Mouse (Mus musculus) forebrain, embryonic 16.5 days (tissue): ENCODE results near the gene Gm21962. TPM values are rescaled to one million over a fixed set of nuclear protein-coding genes. Genes with fewer than 3 reads are reported as not detected.
"Not testable (repeated sequence)": the region's sequence is repeated elsewhere in the genome, so short reads cannot be mapped to it uniquely, and the experiment has no call there.

Experiments
- ATAC-seq: fragments of 200-750 bp; cut with Nextera tagmentation; 2 replicates; pipeline ENCODE4 v1.8.0; 2017; ENCODE audit warnings: mild to moderate bottlenecking, moderate library complexity
- H3K27ac ChIP-seq: fragments of 300-500 bp; sonication (generic); 2 replicates; pipeline ENCODE4 v1.5.1; 2014; ENCODE audit warnings: low read length, control low read depth
- H3K27me3 ChIP-seq: fragments of 300-500 bp; sonication (generic); replicated peaks from 2 replicates; pipeline ENCODE4 v1.6.1; 2014; ENCODE audit warnings: low read length; ENCODE audit not compliant: control insufficient read depth, insufficient read depth
- H3K36me3 ChIP-seq: fragments of 300-500 bp; sonication (generic); 2 replicates; pipeline ENCODE4 v1.6.1; 2014; ENCODE audit not compliant: control insufficient read depth, insufficient read depth
- H3K4me1 ChIP-seq: fragments of 300-500 bp; sonication (generic); replicated peaks from 2 replicates; pipeline ENCODE4 v1.6.1; 2014; ENCODE audit warnings: low read length; ENCODE audit not compliant: control insufficient read depth, insufficient read depth
- H3K4me2 ChIP-seq: fragments of 300-500 bp; sonication (generic); 2 replicates; pipeline ENCODE4 v1.6.1; 2014; ENCODE audit warnings: mild to moderate bottlenecking, low read length, control low read depth
- H3K4me3 ChIP-seq: fragments of 300-500 bp; sonication (generic); replicated peaks from 2 replicates; pipeline ENCODE4 v1.5.1; 2014; ENCODE audit warnings: mild to moderate bottlenecking, low read length, control low read depth
- H3K9ac ChIP-seq: fragments of 300-500 bp; sonication (generic); replicated peaks from 2 replicates; pipeline ENCODE4 v1.6.1; 2014; ENCODE audit warnings: low read depth, low read length, control low read depth
- H3K9me3 ChIP-seq: fragments of 300-500 bp; sonication (generic); 2 replicates; pipeline ENCODE4 v1.6.1; 2016; ENCODE audit warnings: low read length; ENCODE audit not compliant: control insufficient read depth
- WGBS: fragments of 180-500 bp; shearing (Covaris S2); extraction: QIAGEN DNeasy Blood & Tissue Kit; methylation state at CpG from one replicate; pipeline ENCODE4 v1.1.7; 2014; 5-methylcytosine and 5-hydroxymethylcytosine counted together
- polyA plus RNA-seq: library from polyadenylated mRNA; unstranded; fragments of >200 nt; fragmentation: Nextera tagmentation; extraction: Ambion mirVana; gene quantifications from 2 replicates; pipeline ENCODE4 v1.2.1, GENCODE M21; 2015

Gm21962 gene
- polyA plus RNA-seq: not detected in 2 replicates

DNA sequence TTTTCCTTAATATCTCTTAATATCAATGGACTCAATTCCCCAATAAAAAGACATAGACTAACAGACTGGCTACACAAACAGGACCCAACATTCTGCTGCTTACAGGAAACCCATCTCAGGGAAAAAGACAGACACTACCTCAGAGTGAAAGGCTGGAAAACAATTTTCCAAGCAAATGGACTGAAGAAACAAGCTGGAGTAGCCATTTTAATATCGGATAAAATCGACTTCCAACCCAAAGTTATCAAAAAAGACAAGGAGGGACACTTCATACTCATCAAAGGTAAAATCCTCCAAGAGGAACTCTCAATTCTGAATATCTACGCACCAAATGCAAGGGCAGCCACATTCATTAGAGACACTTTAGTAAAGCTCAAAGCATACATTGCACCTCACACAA, at the start of gene Gm21962:
TSS of gene Gm21962 (plus strand) at position 301 of the 400 bp plus-strand sequence.
- ATAC-seq, H3K9me3 ChIP-seq, H3K27ac ChIP-seq, H3K27me3 ChIP-seq, H3K4me3 ChIP-seq, H3K9ac ChIP-seq, H3K4me2 ChIP-seq, H3K4me1 ChIP-seq, H3K36me3 ChIP-seq: not testable (repeated sequence)
- no CpG with 5 or more reads among the region's 3 CpGs for WGBS

- no peak overlapping the region for H3K27ac ChIP-seq
- no peaks in the 10 kb centered on the region for H3K36me3 ChIP-seq
- no peak overlapping the region for H3K4me3 ChIP-seq
- peaks cover 16% of the 10 kb centered on the region for H3K4me1 ChIP-seq
- no peaks in the 10 kb centered on the region for H3K9me3 ChIP-seq
- H3K27me3 ChIP-seq: peaks cover 11% of the 10 kb centered on the region; the same call in 1 of the 2 replicates
- no peak for ATAC-seq
- 36% methylated on average over 6 of the region's 6 CpGs for WGBS
- H3K9ac ChIP-seq: no peak overlapping the region
- no peak overlapping the region for H3K4me2 ChIP-seq
Measured at GRCm38 (mm10) chr3:137622091-137622490, 49.2 kb upstream of the Gm21962 start.

GRCm38 (mm10) chr3:137622895-137623580, 48.3 kb upstream of the Gm21962 start:
- peak overlapping the region; percentile 88 for H3K4me2 ChIP-seq
- 24% methylated on average over 14 of the region's 14 CpGs for WGBS
- H3K27me3 ChIP-seq: peaks cover 11% of the 10 kb centered on the region; the same call in 1 of the 2 replicates
- no peaks in the 10 kb centered on the region for H3K36me3 ChIP-seq
- ATAC-seq: peak; percentile 5; the same call in 1 of the 2 replicates
- peak overlapping the region; percentile 53 for H3K9ac ChIP-seq
- no peaks in the 10 kb centered on the region for H3K9me3 ChIP-seq
- H3K4me1 ChIP-seq: peaks cover 16% of the 10 kb centered on the region
- H3K27ac ChIP-seq: no peak overlapping the region
- peak overlapping the region; percentile 53 for H3K4me3 ChIP-seq

DNA sequence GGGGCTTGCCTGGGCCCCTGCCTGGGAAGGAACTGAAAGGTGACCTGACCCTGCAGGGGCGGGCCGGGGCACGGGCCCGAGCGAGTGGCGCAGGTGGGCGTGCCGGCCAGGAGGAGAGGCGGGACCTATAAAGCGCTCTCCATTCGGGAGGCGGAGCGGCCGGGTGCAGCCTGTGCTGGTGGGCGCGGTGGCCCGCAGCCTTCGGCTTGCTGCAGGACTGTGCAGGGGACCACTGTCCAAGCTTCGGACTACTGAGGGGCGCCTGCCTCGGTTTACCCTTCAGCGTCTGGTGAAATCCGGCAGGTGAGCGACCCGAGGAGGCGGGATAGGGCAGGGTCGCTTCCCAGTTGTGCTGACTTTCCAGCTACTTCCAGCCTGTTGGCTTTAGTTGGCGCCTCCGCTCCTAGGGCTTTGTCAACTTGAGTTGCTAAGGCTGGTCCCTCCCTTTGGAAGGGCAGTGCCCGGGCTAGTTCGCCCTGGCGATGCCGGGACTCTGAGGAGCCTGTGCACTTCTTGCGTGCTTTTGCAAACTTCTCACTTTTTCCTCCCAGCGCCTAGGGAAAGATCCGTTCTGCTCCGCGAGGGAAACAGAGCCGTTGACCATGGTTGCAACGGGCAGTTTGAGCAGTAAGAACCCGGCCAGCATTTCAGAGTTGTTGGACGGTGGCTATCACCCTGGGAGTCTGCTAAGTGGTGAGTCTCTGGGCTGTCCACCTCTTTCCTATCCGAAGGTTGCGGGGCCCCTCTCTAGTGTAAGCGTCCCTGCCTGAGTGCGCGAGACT, 47.6 kb upstream of the Gm21962 start:
- Histone ChIP-seq H3K9ac (peak overlapping the region; percentile 53), H3K4me2 (peak overlapping the region; percentile 88), H3K36me3 (no peaks in the 10 kb centered on the region), H3K27ac (no peak overlapping the region), H3K9me3 (no peaks in the 10 kb centered on the region), H3K4me1 (peaks cover 16% of the 10 kb centered on the region), H3K27me3 (peaks cover 11% of the 10 kb centered on the region; the same call in 1 of the 2 replicates), H3K4me3 (peak overlapping the region; percentile 53)
- under 1% methylated on average over 47 of the region's 47 CpGs for WGBS
- peak; percentile 92 for ATAC-seq

DNA sequence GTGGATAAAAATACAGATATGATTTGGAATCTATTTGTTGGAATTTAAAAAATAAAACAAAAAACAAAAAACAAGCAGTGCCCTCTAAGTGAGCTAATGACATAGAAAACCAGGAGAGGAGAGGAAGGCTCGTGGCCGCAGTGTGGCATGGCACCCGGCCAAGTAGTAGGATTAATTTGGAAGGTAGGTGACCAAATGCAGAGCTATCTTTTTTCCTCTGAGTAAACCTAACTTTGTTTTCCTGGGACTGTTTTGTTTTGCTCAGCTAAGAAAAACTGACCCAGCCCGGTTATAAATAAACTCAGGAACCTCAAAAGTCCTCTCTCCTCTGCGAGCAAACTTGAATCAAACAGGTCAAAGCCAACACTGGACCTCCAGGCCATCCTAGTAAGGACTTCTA, 46.3 kb upstream of the Gm21962 start:
- H3K27ac ChIP-seq: no peak overlapping the region
- ATAC-seq: no peak
- WGBS: 58% methylated on average over 5 of the region's 5 CpGs

GRCm38 (mm10) chr3:137633726-137634125, 37.6 kb upstream of the Gm21962 start:
- no peaks in the 10 kb centered on the region for H3K27me3 ChIP-seq
- H3K9ac ChIP-seq: no peak overlapping the region
- no peak for ATAC-seq
- no peak overlapping the region for H3K27ac ChIP-seq
- H3K36me3 ChIP-seq: no peaks in the 10 kb centered on the region
- H3K4me1 ChIP-seq: no peaks in the 10 kb centered on the region
- no peak overlapping the region for H3K4me3 ChIP-seq
- H3K4me2 ChIP-seq: no peak overlapping the region
- WGBS: 89% methylated on average over 10 of the region's 10 CpGs
- H3K9me3 ChIP-seq: no peaks in the 10 kb centered on the region

More for the DNA sequence above, 46.3 kb upstream of the Gm21962 start:
- H3K27me3 ChIP-seq: peaks cover 11% of the 10 kb centered on the region; the same call in 1 of the 2 replicates
- no peaks in the 10 kb centered on the region for H3K9me3 ChIP-seq
- no peak overlapping the region for H3K4me3 ChIP-seq
- no peak overlapping the region for H3K9ac ChIP-seq
- H3K4me1 ChIP-seq: peaks cover 16% of the 10 kb centered on the region
- H3K4me2 ChIP-seq: no peak overlapping the region
- H3K36me3 ChIP-seq: no peaks in the 10 kb centered on the region

GRCm38 (mm10) chr3:137636571-137636970, 34.8 kb upstream of the Gm21962 start:
- Histone ChIP-seq H3K4me2 (no peak overlapping the region), H3K4me3 (no peak overlapping the region), H3K36me3 (no peaks in the 10 kb centered on the region), H3K9me3 (no peaks in the 10 kb centered on the region), H3K9ac (no peak overlapping the region), H3K27ac (no peak overlapping the region), H3K27me3 (no peaks in the 10 kb centered on the region), H3K4me1 (no peaks in the 10 kb centered on the region)
- WGBS: 88% methylated on average over 4 of the region's 4 CpGs
- ATAC-seq: no peak

DNA sequence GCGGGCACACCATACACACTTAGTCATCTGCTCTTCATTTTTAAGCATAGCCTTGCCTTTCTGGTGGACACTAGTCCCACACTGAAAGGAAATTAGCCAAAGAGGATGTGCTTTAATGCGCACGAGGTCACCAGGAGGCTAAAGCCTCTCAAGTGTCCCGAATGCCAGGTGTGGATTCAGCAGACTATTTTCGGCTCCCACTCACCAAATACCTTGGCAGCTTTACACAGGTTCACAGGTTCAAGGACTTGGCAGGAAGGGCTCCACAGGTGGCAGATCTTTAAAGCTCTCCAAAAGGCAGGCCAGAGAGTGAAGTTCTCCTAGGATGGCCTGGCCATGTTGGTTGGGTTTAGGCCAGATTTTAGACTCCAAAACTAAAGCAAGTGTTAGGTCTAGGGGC, 30.1 kb upstream of the Gm21962 start:
- H3K4me3 ChIP-seq: no peak overlapping the region
- WGBS: 91% methylated on average over 5 of the region's 5 CpGs
- H3K36me3 ChIP-seq: no peaks in the 10 kb centered on the region
- no peak for ATAC-seq
- H3K9ac ChIP-seq: no peak overlapping the region
- H3K4me1 ChIP-seq: peaks cover 5% of the 10 kb centered on the region
- no peak overlapping the region for H3K27ac ChIP-seq
- no peaks in the 10 kb centered on the region for H3K27me3 ChIP-seq
- no peak overlapping the region for H3K4me2 ChIP-seq
- H3K9me3 ChIP-seq: no peaks in the 10 kb centered on the region

DNA sequence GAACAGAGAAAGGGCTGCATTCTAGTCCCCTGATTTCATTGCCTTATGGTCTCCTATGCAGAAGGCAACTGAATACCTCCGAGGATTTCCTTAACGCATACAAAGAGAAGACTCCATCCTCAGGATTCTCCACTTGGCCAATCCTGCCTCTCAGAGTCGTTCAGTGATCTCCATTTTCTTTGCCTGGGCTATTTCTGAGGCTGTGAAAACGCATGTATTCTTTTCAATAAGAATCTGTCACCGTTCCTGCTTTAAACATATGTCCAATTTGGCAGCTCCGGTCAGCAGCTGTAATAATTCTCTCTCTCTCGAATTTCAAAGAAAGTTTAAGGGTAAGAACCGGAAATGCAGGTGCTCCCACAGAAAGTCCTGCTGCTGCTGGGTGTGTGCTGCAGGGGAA, 29.2 kb upstream of the Gm21962 start:
- H3K27ac ChIP-seq: no peak overlapping the region
- peaks cover 5% of the 10 kb centered on the region for H3K4me1 ChIP-seq
- H3K27me3 ChIP-seq: no peaks in the 10 kb centered on the region
- no peaks in the 10 kb centered on the region for H3K36me3 ChIP-seq
- H3K4me3 ChIP-seq: no peak overlapping the region
- H3K9me3 ChIP-seq: no peaks in the 10 kb centered on the region
- ATAC-seq: no peak
- H3K9ac ChIP-seq: no peak overlapping the region
- H3K4me2 ChIP-seq: no peak overlapping the region
- WGBS: 25% methylated on average over 8 of the region's 8 CpGs
